Mouse (Mus musculus) kidney, postnatal 10 days (tissue): ENCODE measurements at regions not wholly inside any gene's neighbourhood (a gene's known extent, or its start where the extent isn't known, plus 50 kb on each side); places are given as distances from the start of the nearest gene placed in this dataset.
A peak's percentile ranks its signal among the peaks of the same experiment; 100 is the strongest.
"Not testable (repeated sequence)": the region's sequence is repeated elsewhere in the genome, so short reads cannot be mapped to it uniquely, and the experiment has no call there.

Source experiments
- DNase-seq: peaks from one replicate; pipeline ENCODE4 v3.0.0; 2021; ENCODE audit warnings: mixed read lengths

DNA sequence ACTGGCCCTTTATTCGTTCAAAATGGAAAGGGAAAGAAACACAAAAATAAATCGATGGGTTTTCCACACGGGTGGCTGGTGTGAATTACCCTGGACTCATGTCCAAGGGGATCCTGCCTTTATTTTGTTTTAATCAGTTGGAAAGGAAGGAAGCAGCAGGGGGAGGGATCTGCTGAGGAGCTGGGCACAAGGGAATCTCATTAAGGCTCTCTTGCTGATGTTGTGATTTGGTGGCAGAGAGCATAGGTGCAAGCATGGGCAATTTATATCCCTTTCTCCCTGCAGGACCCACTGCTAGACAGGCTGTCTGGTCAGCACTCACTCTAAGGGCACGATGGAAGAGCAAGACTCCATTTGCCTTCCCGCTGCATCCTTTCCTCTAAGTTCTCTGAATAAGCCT, 469.2 kb downstream of the Epha7 start:
- no peak for DNase-seq

GRCm38 (mm10) chr4:29301348-29301747, 488.4 kb downstream of the Epha7 start:
- DNase-seq = peak; percentile 51

GRCm38 (mm10) chr4:29303951-29304350, 491.0 kb downstream of the Epha7 start:
- DNase-seq = no peak

DNA sequence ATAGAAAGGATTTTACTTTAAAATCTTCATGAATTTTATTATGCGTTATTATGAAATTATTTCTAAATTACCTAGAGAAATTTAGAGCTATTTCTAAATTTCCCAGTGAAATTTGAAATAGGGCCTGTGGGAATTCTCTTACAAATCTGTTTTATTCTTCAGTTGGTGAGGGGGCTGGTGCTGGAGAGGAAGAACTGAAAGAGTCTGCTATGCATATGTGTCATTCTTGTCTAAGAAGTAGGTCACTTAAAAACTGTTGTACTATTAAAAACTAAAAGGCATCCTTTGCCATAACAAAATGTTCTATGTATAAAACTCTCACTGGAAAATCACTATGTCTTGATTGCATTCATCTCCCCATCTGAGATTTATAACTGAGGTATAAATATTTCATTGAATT, 494.3 kb downstream of the Epha7 start:
- DNase-seq = no peak

DNA sequence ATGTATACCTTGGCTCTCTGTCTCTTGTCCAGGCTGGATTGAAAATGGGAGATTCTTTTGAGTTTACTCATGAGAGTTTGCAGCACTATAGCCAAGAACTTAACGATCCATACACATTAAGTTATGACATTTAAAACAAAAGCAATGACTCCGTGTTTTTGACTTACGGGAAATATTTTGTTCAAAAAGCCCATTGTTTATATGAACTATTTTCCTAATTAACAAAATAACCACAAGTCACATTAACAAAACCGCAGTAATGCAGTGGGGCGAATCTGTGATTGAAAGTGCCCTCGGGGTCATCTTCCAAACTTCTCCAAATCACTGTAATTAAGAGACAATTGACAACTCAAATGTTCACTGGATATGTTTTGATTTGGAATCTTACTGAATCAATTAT, 511.0 kb downstream of the Epha7 start:
- no peak for DNase-seq

- DNase-seq = no peak
Measured at GRCm38 (mm10) chr4:29329145-29329544, 516.2 kb downstream of the Epha7 start.

- no peak for DNase-seq
Measured at GRCm38 (mm10) chr4:29331747-29332146, 518.8 kb downstream of the Epha7 start.

GRCm38 (mm10) chr4:29337245-29337644, 524.3 kb downstream of the Epha7 start:
- no peak for DNase-seq

DNA sequence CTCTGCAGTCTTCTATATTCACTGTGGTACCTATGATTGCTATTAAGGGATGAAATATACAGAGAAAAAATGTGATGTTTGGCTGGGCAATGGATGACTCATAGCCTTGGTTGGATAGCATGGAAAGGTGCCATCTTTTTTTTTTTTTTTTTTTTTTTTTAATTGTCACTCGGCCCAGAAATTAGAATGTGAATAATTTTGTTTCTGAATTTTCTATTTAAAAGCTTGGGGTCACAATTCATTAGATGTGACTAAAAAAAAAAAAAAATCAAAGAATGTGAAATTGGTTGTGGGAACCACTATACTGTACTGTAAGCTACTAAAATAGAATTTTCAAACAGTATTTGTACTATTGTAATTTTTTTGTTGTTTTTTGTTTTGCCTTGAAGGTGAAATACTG, 549.3 kb downstream of the Epha7 start:
- DNase-seq = no peak

DNA sequence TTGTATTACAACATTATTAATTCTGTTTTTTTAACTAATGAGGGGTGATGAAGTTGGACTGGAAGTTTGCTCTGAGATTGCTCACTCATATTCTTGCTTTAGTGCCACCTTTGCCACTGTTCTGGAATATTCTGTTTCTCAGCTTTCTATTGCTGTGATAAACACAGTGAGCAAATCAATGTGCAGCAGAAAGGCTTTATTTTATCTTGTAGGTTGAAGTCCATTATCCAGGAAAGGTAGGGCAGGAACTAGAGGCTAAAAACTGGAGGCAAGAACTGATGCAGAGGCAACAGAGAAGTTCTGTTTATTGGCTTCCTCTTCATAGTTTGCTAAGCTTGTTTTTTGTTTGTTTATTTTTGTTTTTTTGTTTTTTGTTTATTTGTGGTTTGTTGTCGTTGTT, 576.4 kb downstream of the Epha7 start:
- DNase-seq = no peak

DNA sequence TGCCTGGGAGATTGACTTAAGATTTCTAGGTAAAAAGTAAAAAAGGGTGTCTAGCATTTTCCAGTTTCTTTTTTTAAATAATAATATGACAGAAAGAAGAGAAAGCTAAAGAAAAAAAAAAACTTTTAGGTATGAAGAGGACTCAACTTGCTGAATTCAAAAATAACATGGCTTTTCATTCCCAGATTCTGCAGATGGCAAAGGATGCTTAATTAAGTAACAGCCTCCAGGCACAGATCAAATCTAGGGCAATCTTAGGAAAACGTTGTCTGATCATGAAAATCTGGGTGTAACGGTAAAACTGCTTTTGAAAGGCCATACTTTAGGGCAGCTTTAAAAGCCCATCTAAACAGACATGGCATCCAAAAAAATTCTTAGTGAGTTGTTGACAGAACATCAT, 577.4 kb downstream of the Epha7 start:
- no peak for DNase-seq

- DNase-seq = no peak
Measured at GRCm38 (mm10) chr4:29402143-29402542, 589.2 kb downstream of the Epha7 start.

- no peak for DNase-seq
Measured at GRCm38 (mm10) chr4:29414616-29415015, 601.7 kb downstream of the Epha7 start.

DNA sequence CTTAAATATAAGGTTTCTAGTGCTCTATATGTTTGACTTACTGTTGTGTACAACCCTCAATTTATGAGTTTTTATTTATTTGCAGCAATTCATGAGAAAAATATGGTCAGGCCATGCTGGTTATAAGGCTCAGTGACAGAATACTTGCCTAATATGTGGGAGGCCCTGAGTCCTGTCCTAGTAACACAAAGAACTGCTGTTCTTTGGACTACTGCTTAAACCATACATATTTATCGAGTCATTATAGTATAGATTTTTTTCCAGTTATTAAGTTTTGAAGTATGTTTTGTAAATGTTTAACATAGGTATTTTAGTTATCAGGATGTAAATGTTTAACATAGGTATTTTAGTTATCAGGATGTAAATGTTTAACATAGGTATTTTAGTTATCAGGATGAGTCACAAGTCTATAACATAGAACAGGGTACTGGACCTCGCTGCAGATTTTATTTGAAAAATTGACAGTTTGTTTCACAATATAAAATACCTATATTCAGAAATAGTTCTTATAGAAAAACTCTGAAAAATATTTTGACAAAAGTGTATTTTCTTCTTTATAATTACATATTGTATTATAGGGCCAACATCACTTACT, 607.4 kb downstream of the Epha7 start:
- no peak for DNase-seq

DNA sequence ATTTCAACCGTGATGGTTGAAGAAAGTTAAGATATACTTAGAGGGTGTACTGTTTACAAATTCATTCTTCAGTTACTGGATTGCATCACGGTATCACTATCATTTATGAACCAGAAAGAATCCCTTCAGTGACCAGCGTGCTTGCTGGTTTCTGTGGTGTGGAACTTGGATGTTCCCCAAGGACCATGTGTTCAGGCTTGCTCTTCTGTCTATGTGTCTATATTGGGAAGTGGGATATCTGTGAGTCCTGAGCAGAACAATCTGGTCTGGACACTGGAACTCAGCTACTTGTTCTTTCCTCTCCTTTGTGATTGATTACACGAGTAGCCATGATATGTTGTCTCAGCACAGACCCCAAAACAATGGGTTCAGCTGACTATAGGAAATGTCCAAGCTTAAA, 618.6 kb downstream of the Epha7 start:
- DNase-seq = not testable (repeated sequence)

DNA sequence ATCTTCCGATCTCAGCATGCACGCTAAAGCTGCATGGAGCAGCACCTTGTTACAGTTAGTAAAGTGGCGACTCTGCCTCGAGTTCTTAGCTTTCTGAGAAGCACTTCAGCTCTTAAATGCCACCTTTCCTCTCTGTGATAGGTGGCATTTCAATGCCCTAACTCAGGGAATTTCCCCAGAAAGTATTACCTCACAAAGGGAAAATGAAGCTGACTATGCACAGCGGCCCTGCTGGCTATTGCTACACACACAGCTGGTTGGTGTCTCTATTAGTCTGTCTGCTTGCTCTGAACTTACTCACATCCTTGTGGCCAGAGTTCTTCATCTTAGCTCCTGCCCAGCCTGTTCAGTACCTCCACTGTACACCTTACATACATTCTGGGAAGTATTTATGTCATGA, 650.4 kb downstream of the Epha7 start:
- DNase-seq = no peak

DNA sequence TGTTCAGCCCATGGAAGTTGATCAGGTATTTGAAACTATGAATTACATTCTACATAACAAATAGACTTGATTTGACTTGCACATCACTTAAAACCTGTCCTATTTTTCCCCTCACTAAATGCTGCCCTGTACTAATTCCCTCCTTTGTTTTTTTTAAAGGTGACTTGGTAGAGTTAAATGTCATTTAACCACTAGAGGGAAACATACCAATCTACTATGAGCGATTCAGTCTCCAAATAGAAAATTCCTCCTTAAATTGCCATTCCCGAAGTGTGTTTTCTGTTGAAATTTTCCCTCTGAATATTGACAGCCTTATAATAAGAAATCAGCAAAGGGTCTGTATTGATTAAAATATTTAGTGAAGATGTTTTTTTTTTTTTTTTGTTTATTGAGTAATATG, 653.4 kb downstream of the Epha7 start:
- no peak for DNase-seq

GRCm38 (mm10) chr4:29480384-29481092, 667.6 kb downstream of the Epha7 start:
- DNase-seq = no peak

GRCm38 (mm10) chr4:29481093-29481715, 668.3 kb downstream of the Epha7 start:
- DNase-seq = no peak

DNA sequence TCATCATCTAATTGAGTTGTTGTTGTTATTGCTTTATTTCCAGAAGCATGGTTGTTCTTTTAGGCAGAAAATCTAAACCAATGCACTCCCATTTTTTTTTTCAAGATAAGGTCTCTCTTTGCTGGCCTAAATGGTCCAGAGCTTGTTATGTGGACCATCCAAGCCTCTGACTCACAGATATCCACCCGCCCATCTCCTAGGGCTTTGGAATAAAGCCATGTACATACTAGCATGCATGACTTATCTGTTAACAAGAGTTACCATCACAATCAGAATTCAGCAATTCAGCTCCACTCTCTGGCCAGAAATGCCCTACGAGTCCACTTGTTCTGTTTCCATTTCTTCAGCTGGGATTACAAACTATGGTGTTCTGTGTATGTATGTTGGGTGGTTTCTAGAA, 669.5 kb downstream of the Epha7 start:
- no peak for DNase-seq

DNA sequence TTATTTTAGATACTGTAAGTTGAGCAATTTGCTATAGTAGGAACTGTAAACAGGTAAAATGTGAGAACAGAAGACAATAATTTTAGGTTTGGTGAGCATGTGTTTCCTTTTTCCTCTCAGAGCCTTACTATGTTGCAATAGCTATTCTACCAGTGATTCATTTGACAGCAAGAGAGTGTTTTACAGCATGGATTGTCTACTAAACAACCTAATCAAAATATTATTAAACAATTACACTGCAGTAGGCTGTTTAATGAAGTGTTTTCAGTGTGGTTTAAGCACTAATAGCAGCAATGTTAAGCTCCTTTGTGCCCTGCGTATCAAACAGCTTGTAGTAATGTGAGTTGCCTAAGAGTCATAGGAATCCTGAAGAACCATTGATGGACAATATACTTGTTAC, 687.9 kb downstream of the Epha7 start:
- DNase-seq = no peak

GRCm38 (mm10) chr4:29525051-29525450, 712.1 kb downstream of the Epha7 start:
- DNase-seq = peak; percentile 3

DNA sequence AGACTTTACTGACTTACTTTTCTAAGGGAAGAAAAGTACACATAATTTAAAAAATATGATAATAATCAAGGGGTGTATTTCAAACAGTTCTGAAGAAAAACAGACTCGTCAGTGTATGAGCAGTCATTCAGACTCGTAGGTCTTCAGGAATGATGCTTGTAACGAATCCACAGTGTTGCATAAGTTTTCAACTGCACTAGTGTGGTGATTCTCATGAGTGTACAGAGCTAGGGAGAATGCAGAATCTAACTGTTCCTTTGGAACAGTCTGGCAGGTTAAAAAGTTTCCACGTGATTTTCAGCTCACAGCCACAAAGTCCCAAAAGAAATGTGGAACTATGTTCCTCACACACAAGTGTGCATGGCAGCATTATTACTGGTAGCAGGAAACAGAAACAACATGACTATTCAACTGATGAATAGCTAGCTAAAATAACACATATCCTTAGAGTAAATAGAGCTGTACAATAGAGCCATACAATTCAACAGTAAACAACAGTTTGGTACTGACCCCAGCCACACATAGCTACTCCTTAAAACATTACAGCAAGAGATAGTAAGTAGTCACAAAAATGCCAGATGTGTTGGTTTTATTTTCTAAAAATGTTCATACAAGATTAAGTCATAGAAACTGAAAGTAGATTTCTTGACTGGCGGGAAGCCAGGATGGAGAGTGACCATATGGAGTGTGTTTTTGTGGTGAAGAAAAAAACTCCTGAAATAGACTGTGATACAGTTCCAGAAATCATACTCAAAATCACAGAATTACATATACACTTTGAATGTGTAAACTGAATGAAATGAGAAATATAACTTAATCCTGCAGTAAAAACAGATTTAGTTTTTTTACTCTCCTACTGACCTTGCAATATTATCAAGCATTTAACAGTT, 713.1 kb downstream of the Epha7 start:
- DNase-seq = peak; percentile 7
